Comparison of ENCODE assay signal across 9 mouse cellular contexts in genomic region chr3:135439651-135440050, GRCm38 (mm10). TPM values are rescaled to one million over a fixed set of nuclear protein-coding genes. Genes with fewer than 3 reads are reported as not detected.
DNase-seq lines count a peak whose midpoint lies in the region; ATAC-seq and TF ChIP-seq lines count a peak whose summit lies in the region.
"Had no signal": no experiment of that assay in that cellular context is flagged by ENCODE, and none has a peak within 500 bp of the region (broad histone marks: within the 10 kb centered on the region; RNA-seq: fewer than 3 reads in every experiment).

No protein-coding gene starts in this region.

- H3K4me3 ChIP-seq in heart, embryonic 16.5 days (ENCODE audit: low read length) = peak overlapping the region; percentile 72
- H3K4me3 ChIP-seq in G1E (ENCODE audit: low read depth, low read length) = peak overlapping the region; percentile 93
- peak overlapping the region; percentile 98 for H3K4me3 ChIP-seq in forebrain, postnatal 0 days (ENCODE audit: low read depth, low read length)
- H3K4me3 ChIP-seq in midbrain, embryonic 10.5 days = peak overlapping the region; percentile 91

- DNase-seq in heart, postnatal 25 days (ENCODE audit: low spot score) = no peak
- no peak for DNase-seq in G1E (ENCODE audit: low spot score)
- peak; percentile 3 for DNase-seq in forebrain, postnatal 0 days
- no peak for DNase-seq in midbrain, embryonic 10.5 days (ENCODE audit: low spot score)
- DNase-seq in yolk sac, embryonic 10.5 days (ENCODE audit: low spot score) = no peak
- no peak for DNase-seq in spleen, adult 18-20 months
- no peak for DNase-seq in frontal cortex, postnatal 10 days (ENCODE audit: low spot score in 2 of 2)

- H3K9ac ChIP-seq in heart, embryonic 16.5 days (ENCODE audit: low read length) = peak overlapping the region; percentile 100
- peak overlapping the region; percentile 89 for H3K9ac ChIP-seq in forebrain, postnatal 0 days

- 1% methylated on average over 15 of the region's 15 CpGs for WGBS in heart, embryonic 16.5 days
- WGBS in forebrain, postnatal 0 days = 2% methylated on average over 15 of the region's 15 CpGs
- WGBS in midbrain, embryonic 10.5 days = 5% methylated on average over 15 of the region's 15 CpGs

- H3K9me3 ChIP-seq in heart, embryonic 16.5 days (replicated peaks; ENCODE audit: control insufficient read depth, low read length) = no peaks in the 10 kb centered on the region
- no peaks in the 10 kb centered on the region for H3K9me3 ChIP-seq in G1E (replicated peaks)
- no peaks in the 10 kb centered on the region for H3K9me3 ChIP-seq in forebrain, postnatal 0 days (ENCODE audit: low read length)
- H3K9me3 ChIP-seq in midbrain, embryonic 10.5 days (replicated peaks) = no peaks in the 10 kb centered on the region

- peak overlapping the region; percentile 100 for H3K27ac ChIP-seq in heart, embryonic 16.5 days (ENCODE audit: low read length)
- H3K27ac ChIP-seq in forebrain, postnatal 0 days (ENCODE audit: low read depth, low read length) = peak overlapping the region; percentile 99
- H3K27ac ChIP-seq in midbrain, embryonic 10.5 days (replicated peaks) = peak overlapping the region; percentile 100

- H3K36me3 ChIP-seq in heart, embryonic 16.5 days (ENCODE audit: control insufficient read depth, insufficient read depth) = peaks cover 8% of the 10 kb centered on the region; the same call in 1 of the 2 replicates
- peaks cover 37% of the 10 kb centered on the region for H3K36me3 ChIP-seq in G1E (replicated peaks)
- no peaks in the 10 kb centered on the region for H3K36me3 ChIP-seq in forebrain, postnatal 0 days (ENCODE audit: insufficient read depth)
- peaks cover 49% of the 10 kb centered on the region for H3K36me3 ChIP-seq in midbrain, embryonic 10.5 days

- ATAC-seq in heart, embryonic 16.5 days (replicated peaks; ENCODE audit: extremely low read depth, insufficient read depth, low FRiP score) = no peak
- ATAC-seq in G1E (ENCODE audit: extremely low read depth, insufficient number of reproducible peaks, low FRiP score, poor library complexity, severe bottlenecking) = no peak
- no peak for ATAC-seq in forebrain, postnatal 0 days

- no peaks in the 10 kb centered on the region for H3K27me3 ChIP-seq in heart, embryonic 16.5 days (ENCODE audit: control insufficient read depth, insufficient read depth, low read length)
- no peaks in the 10 kb centered on the region for H3K27me3 ChIP-seq in G1E (ENCODE audit: insufficient read depth, low read length)
- no peaks in the 10 kb centered on the region for H3K27me3 ChIP-seq in forebrain, postnatal 0 days (ENCODE audit: insufficient read depth, low read length)
- no peaks in the 10 kb centered on the region for H3K27me3 ChIP-seq in midbrain, embryonic 10.5 days (ENCODE audit: low read depth, poor library complexity, severe bottlenecking)
- H3K27me3 ChIP-seq: Patski had no signal

- intact Hi-C loops in heart, postnatal 25 days (cut with DNase I) = no loop called here

- no peak for TF ChIP-seq CTCF in G1E (IDR thresholded peaks at IDR 0.05; ENCODE audit: low read depth, low read length)
- no peak for TF ChIP-seq CTCF in forebrain, postnatal 0 days (IDR thresholded peaks at IDR 0.05; ENCODE audit: low read depth)

- peak overlapping the region; percentile 87 for H3K4me2 ChIP-seq in heart, embryonic 16.5 days (ENCODE audit: low read depth, low read length)
- peak overlapping the region; percentile 83 for H3K4me2 ChIP-seq in forebrain, postnatal 0 days (ENCODE audit: low read depth)

- peaks cover 22% of the 10 kb centered on the region for H3K4me1 ChIP-seq in heart, embryonic 16.5 days (ENCODE audit: control insufficient read depth, insufficient read depth, low read length)
- H3K4me1 ChIP-seq in G1E (ENCODE audit: insufficient read depth, low read depth, low read length) = peaks cover 31% of the 10 kb centered on the region
- H3K4me1 ChIP-seq in forebrain, postnatal 0 days (ENCODE audit: insufficient read depth) = peaks cover 5% of the 10 kb centered on the region
- H3K4me1 ChIP-seq in midbrain, embryonic 10.5 days = peaks cover 39% of the 10 kb centered on the region

RNA-seq across cellular contexts. Expression of gene Ube2d3, which starts 1.7 kb away (rescaled TPM):
- 424 and 489 TPM in 2 replicates for polyA plus RNA-seq in heart, embryonic 16.5 days (2015; fragmentation: Nextera tagmentation; extraction: Ambion mirVana)
- 100 to 1,000 TPM; 338 to 361 TPM for total RNA-seq in heart, postnatal 25 days (2021)
- total RNA-seq in G1E (2014; fragmentation: Nextera tagmentation) (1,026 and 1,239 TPM in 2 replicates), G1E (2017) (547 and 623 TPM in 2 replicates)
- polyA plus RNA-seq in G1E (2012) = 416 and 446 TPM in 2 replicates
- total RNA-seq in forebrain, postnatal 0 days (2014; rRNA removed) = 483 and 607 TPM in 2 replicates
- polyA plus RNA-seq in forebrain, postnatal 0 days (2015; fragmentation: Nextera tagmentation; extraction: Ambion mirVana) = 333 and 341 TPM in 2 replicates
- polyA plus RNA-seq in midbrain, embryonic 10.5 days (2016; fragmentation: Nextera tagmentation; extraction: Ambion mirVana) = 548 and 568 TPM in 2 replicates

RNA-seq across cellular contexts. Expression of gene Cisd2, which starts 15.9 kb away (rescaled TPM):
- 51.8 and 52.0 TPM in 2 replicates for polyA plus RNA-seq in heart, embryonic 16.5 days (2015; fragmentation: Nextera tagmentation; extraction: Ambion mirVana)
- total RNA-seq in heart, postnatal 25 days (2021) = 10 to 100 TPM; 50.2 to 54.3 TPM
- total RNA-seq in G1E (2014; fragmentation: Nextera tagmentation) = 42.9 and 43.1 TPM in 2 replicates
- 34.0 and 35.7 TPM in 2 replicates for total RNA-seq in G1E (2017)
- polyA plus RNA-seq in G1E (2012) = 16.9 and 18.3 TPM in 2 replicates
- 29.0 and 41.5 TPM in 2 replicates for total RNA-seq in forebrain, postnatal 0 days (2014; rRNA removed)
- 29.7 and 41.1 TPM in 2 replicates for polyA plus RNA-seq in forebrain, postnatal 0 days (2015; fragmentation: Nextera tagmentation; extraction: Ambion mirVana)
- 87.4 and 94.2 TPM in 2 replicates for polyA plus RNA-seq in midbrain, embryonic 10.5 days (2016; fragmentation: Nextera tagmentation; extraction: Ambion mirVana)

RNA-seq across cellular contexts. Expression of gene Manba, which starts 45.8 kb away (rescaled TPM):
- polyA plus RNA-seq in heart, embryonic 16.5 days (2015; fragmentation: Nextera tagmentation; extraction: Ambion mirVana) = 37.0 and 38.3 TPM in 2 replicates
- 10 to 100 TPM; 18.4 to 18.8 TPM for total RNA-seq in heart, postnatal 25 days (2021)
- total RNA-seq in G1E (2014; fragmentation: Nextera tagmentation) = 19.6 and 30.3 TPM in 2 replicates
- 19.0 and 23.7 TPM in 2 replicates for total RNA-seq in G1E (2017)
- 2.0 and 2.9 TPM in 2 replicates for polyA plus RNA-seq in G1E (2012)
- 5.8 and 7.2 TPM in 2 replicates for total RNA-seq in forebrain, postnatal 0 days (2014; rRNA removed)
- polyA plus RNA-seq in forebrain, postnatal 0 days (2015; fragmentation: Nextera tagmentation; extraction: Ambion mirVana) = 4.6 and 4.7 TPM in 2 replicates
- 3.9 and 4.2 TPM in 2 replicates for polyA plus RNA-seq in midbrain, embryonic 10.5 days (2016; fragmentation: Nextera tagmentation; extraction: Ambion mirVana)
